Mouse (Mus musculus) MEL (cell line): ENCODE measurements around the gene Zdhhc6.

Experiments
- CTCF ChIP-seq, 3 experiments: IDR thresholded peaks in 2 of 3; conservative IDR thresholded peaks in 1 of 3; 2 replicates each; pipeline ENCODE4 v1.5.1; 2011 to 2012; ENCODE audit warnings: low read length in 3 of 3, low read depth in 2 of 3, mild to moderate bottlenecking in 2 of 3, improper control_type of control experiment in 1 of 3, inconsistent platforms in 1 of 3, mixed read lengths in 1 of 3, moderate library complexity in 1 of 3; ENCODE audit not compliant: control insufficient read depth in 1 of 3, insufficient read depth in 1 of 3, poor library complexity in 1 of 3, severe bottlenecking in 1 of 3
- E2F4 ChIP-seq: IDR thresholded peaks from 2 replicates; pipeline ENCODE4 v1.6.1; 2011; ENCODE audit warnings: low read depth, low read length, improper control_type of control experiment, borderline replicate concordance
- EP300 ChIP-seq, 2 experiments: IDR thresholded peaks; 2 replicates each; pipeline ENCODE4 v1.6.1; 2011; ENCODE audit warnings: improper control_type of control experiment in 2 of 2, low read length in 2 of 2, low read depth in 1 of 2, mild to moderate bottlenecking in 1 of 2
- ETS1 ChIP-seq: IDR thresholded peaks from 2 replicates; pipeline ENCODE4 v1.6.1; 2012; ENCODE audit warnings: low read depth, mild to moderate bottlenecking, inconsistent platforms, low read length, improper control_type of control experiment, moderate library complexity
- MXI1 ChIP-seq: IDR thresholded peaks from 2 replicates; pipeline ENCODE4 v1.6.1; 2011; ENCODE audit warnings: mild to moderate bottlenecking, low read depth, low read length, improper control_type of control experiment
- MYB ChIP-seq: IDR thresholded peaks from 2 replicates; pipeline ENCODE4 v1.6.1; 2011; ENCODE audit warnings: mild to moderate bottlenecking, low read depth, low read length, improper control_type of control experiment
- POLR2A ChIP-seq, 2 experiments: IDR thresholded peaks; 2 replicates each; pipeline ENCODE4 v1.6.1; 2011 to 2012; ENCODE audit warnings: low read length in 2 of 2, mild to moderate bottlenecking in 2 of 2, control low read depth in 1 of 2, improper control_type of control experiment in 1 of 2, low read depth in 1 of 2, moderate library complexity in 1 of 2; ENCODE audit not compliant: control insufficient read depth in 1 of 2, insufficient read depth in 1 of 2, poor library complexity in 1 of 2
- SIN3A ChIP-seq: IDR thresholded peaks from 2 replicates; pipeline ENCODE4 v1.6.1; 2012; ENCODE audit warnings: low read length, improper control_type of control experiment, inconsistent platforms
- TAL1 ChIP-seq: IDR thresholded peaks from 2 replicates; pipeline ENCODE4 v1.6.1; 2012; ENCODE audit warnings: mild to moderate bottlenecking, inconsistent platforms, low read length, moderate library complexity, mixed read lengths
- ZMIZ1 ChIP-seq: IDR thresholded peaks from 2 replicates; pipeline ENCODE4 v1.6.1; 2012; ENCODE audit warnings: low read depth, mild to moderate bottlenecking, inconsistent platforms, low read length, improper control_type of control experiment, moderate library complexity

- no peak for TF ChIP-seq POLR2A (IDR thresholded peaks at IDR 0.05; ENCODE audit: control insufficient read depth in 1 of 2, insufficient read depth in 1 of 2, low read depth in 1 of 2, low read length in 2 of 2, poor library complexity in 1 of 2)
- TF ChIP-seq MXI1: no peak
- TF ChIP-seq MYB: no peak
- no peak for TF ChIP-seq ETS1
- no peak for TF ChIP-seq SIN3A
- TF ChIP-seq TAL1: no peak
- TF ChIP-seq E2F4: no peak
- no peak for TF ChIP-seq CTCF (IDR thresholded peaks at IDR 0.05 in 2 of 3, conservative IDR thresholded peaks at IDR 0.05 in 1 of 3; ENCODE audit: control insufficient read depth in 1 of 3, insufficient read depth in 1 of 3, low read depth in 2 of 3, low read length in 3 of 3, poor library complexity in 1 of 3, severe bottlenecking in 1 of 3)
- TF ChIP-seq ZMIZ1: no peak
- no peak for TF ChIP-seq EP300 (IDR thresholded peaks at IDR 0.05; ENCODE audit: low read depth in 1 of 2, low read length in 2 of 2)
These were observed 47.7 kb downstream of the Zdhhc6 start for GRCm38 (mm10) chr19:55268150-55268549.
